Mouse (Mus musculus): ENCODE data around the gene Prkag3. TPM values are rescaled to one million over a fixed set of nuclear protein-coding genes. Genes with fewer than 3 reads are reported as not detected.

The Prkag3 gene
- polyA plus RNA-seq, 1 experiment from 2014 or later, result 2.8 TPM

DNA sequence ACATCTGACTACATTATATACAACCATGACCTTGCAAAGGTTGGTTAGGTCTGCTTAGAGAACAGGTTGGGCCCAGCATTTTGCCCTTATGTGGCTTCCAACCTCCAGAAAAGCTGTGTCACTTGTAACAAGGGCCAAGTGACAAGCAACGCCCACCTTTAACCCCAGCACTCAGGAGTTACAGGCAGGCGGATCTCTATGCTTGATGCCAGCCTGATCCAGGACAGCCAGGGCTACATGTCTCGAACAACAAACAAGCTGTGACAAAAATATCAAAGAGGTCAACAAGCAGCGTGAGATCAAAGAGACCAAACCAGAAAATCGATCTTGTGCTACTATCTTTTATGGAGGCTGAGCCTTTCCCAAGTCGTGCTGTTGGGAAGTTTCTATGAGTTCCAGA is 27.4 kb downstream of the Prkag3 start:
- Histone ChIP-seq H3K4me3 (no peak overlapping the region), H3K27me3 (no peaks in the 10 kb centered on the region), H3K4me1 (no peaks in the 10 kb centered on the region), H3K9ac (no peak overlapping the region), H3K36me3 (no peaks in the 10 kb centered on the region), H3K4me2 (no peak overlapping the region), H3K27ac (no peak overlapping the region), H3K9me3 (no peaks in the 10 kb centered on the region)
- WGBS, result 66% methylated on average over 6 of the region's 6 CpGs
- no peak for ATAC-seq (ENCODE audit: insufficient number of reproducible peaks, low FRiP score, low TSS enrichment, low read depth)

DNA sequence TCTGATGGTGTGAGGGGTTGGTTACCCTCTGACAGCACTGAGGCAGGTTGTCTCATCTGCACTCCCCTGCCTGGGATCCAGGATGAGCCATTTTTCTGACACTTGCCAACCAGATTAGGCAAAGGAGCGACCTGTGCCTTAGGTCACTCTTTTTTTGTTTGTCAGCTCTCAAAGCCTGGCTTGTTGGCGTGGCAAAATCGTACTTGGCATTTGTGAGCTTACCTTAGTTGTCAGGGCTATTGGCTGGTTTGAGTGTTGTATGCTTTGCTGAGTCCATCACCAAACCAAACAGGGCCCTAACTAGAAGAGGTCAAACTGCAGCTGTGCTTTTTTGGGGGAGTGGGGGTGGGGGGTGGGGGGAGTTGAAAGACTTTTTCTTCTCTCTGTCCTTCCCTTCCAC is 29.7 kb downstream of the Prkag3 start:
- Histone ChIP-seq H3K36me3 (no peaks in the 10 kb centered on the region), H3K27ac (no peak overlapping the region), H3K9me3 (no peaks in the 10 kb centered on the region), H3K4me2 (no peak overlapping the region), H3K4me3 (no peak overlapping the region), H3K9ac (no peak overlapping the region), H3K4me1 (no peaks in the 10 kb centered on the region), H3K27me3 (no peaks in the 10 kb centered on the region)
- no peak for ATAC-seq (ENCODE audit: insufficient number of reproducible peaks, low FRiP score, low TSS enrichment, low read depth)
- 81% methylated on average over 3 of the region's 3 CpGs for WGBS

DNA sequence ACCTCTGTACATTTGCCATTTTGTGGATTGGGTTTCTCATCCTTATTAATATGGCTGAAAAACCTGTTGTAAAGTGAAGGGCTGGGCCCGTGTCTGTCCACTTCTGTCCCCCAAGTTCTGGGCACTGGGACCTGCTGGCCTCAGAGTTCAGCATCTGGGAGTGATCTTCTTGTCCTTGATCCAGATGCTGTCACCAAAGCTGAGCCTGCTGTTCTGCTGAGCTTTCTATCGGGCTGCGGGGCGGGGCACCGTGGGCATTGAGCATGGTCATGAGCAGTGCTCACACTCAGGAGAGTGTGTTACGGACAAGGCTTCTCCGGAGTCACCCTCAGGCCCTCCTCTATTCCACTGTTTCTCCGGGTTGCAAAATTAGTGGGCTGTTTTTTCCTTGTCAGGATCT is 30.9 kb downstream of the Prkag3 start:
- no peak overlapping the region for H3K9ac ChIP-seq
- H3K9me3 ChIP-seq, result no peaks in the 10 kb centered on the region
- no peak overlapping the region for H3K4me3 ChIP-seq
- H3K27ac ChIP-seq, result no peak overlapping the region
- H3K27me3 ChIP-seq, result no peaks in the 10 kb centered on the region
- 62% methylated on average over 8 of the region's 8 CpGs for WGBS
- ATAC-seq (ENCODE audit: insufficient number of reproducible peaks, low FRiP score, low TSS enrichment, low read depth), result no peak
- H3K36me3 ChIP-seq, result no peaks in the 10 kb centered on the region
- H3K4me2 ChIP-seq, result no peak overlapping the region
- H3K4me1 ChIP-seq, result peaks cover 11% of the 10 kb centered on the region

DNA sequence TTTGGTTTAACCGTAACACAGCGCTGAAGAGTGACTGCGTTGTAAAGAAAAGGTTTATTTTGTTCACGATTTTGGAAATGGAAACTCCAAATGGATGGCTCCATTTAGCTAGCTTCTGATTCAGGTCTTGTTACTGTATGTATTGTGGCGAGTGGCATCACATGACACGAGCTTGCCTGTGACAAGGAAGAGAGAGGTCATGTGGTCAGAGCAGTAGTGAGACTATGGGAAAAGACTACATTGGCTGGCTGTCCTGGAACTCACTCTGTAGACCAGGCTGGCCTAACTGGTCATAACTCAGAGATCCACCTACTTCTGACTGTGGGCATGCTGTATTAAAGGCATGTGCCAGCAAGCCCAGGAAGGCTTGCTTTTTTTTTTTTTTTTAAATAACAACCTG is 33.1 kb downstream of the Prkag3 start:
- H3K9ac ChIP-seq, result no peak overlapping the region
- no peaks in the 10 kb centered on the region for H3K36me3 ChIP-seq
- H3K27ac ChIP-seq, result no peak overlapping the region
- no peaks in the 10 kb centered on the region for H3K27me3 ChIP-seq
- no peaks in the 10 kb centered on the region for H3K9me3 ChIP-seq
- no peak for ATAC-seq (ENCODE audit: insufficient number of reproducible peaks, low FRiP score, low TSS enrichment, low read depth)
- WGBS, result 67% methylated on average over 6 of the region's 6 CpGs
- H3K4me2 ChIP-seq, result no peak overlapping the region
- H3K4me1 ChIP-seq, result peaks cover 17% of the 10 kb centered on the region
- no peak overlapping the region for H3K4me3 ChIP-seq

DNA sequence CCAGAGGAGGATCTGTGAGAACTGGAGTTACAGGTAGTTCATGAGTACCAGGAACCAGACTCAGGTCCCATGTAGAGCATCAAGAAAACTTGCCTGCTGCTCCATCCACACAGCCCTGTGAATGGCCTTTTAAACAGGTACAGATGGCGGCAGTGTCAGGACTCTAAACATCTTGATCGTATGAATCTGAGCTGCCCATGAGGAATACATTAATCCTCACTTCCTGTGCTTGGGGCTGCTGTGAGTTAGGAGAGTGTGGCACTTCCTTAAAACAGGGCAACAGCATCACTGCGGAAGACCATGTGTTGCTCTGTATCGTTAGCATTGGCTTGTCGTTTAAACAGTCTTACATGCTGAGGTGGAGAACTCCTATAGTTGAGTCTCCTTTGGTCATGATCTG is 33.6 kb downstream of the Prkag3 start:
- no peak overlapping the region for H3K4me2 ChIP-seq
- H3K27me3 ChIP-seq, result no peaks in the 10 kb centered on the region
- peaks cover 17% of the 10 kb centered on the region for H3K4me1 ChIP-seq
- no peak overlapping the region for H3K4me3 ChIP-seq
- ATAC-seq (ENCODE audit: insufficient number of reproducible peaks, low FRiP score, low TSS enrichment, low read depth), result no peak
- no peaks in the 10 kb centered on the region for H3K9me3 ChIP-seq
- 23% methylated on average over 5 of the region's 5 CpGs for WGBS
- H3K9ac ChIP-seq, result no peak overlapping the region
- H3K36me3 ChIP-seq, result no peaks in the 10 kb centered on the region
- H3K27ac ChIP-seq, result no peak overlapping the region

DNA sequence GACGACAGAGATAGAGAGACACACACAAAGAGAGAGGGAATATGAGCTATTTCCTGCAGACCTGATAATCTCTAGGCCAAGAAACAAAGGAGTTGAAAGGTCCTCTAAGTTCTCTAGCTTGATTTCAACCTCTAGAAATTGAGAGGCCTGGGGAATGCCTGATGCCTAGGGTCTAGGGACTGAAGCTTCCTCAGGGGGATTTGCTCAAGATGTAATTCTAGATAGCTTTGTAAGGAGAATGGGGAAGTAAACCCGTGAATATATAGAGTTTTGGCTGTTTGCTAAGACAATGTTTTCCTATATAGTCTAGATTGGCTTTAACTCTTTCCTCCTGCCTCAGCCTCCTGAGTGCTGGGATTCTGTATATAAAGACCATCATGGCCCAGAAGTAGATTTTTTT is 34.1 kb downstream of the Prkag3 start:
- no peak for ATAC-seq (ENCODE audit: insufficient number of reproducible peaks, low FRiP score, low TSS enrichment, low read depth)
- no peak overlapping the region for H3K27ac ChIP-seq
- H3K4me2 ChIP-seq, result no peak overlapping the region

DNA sequence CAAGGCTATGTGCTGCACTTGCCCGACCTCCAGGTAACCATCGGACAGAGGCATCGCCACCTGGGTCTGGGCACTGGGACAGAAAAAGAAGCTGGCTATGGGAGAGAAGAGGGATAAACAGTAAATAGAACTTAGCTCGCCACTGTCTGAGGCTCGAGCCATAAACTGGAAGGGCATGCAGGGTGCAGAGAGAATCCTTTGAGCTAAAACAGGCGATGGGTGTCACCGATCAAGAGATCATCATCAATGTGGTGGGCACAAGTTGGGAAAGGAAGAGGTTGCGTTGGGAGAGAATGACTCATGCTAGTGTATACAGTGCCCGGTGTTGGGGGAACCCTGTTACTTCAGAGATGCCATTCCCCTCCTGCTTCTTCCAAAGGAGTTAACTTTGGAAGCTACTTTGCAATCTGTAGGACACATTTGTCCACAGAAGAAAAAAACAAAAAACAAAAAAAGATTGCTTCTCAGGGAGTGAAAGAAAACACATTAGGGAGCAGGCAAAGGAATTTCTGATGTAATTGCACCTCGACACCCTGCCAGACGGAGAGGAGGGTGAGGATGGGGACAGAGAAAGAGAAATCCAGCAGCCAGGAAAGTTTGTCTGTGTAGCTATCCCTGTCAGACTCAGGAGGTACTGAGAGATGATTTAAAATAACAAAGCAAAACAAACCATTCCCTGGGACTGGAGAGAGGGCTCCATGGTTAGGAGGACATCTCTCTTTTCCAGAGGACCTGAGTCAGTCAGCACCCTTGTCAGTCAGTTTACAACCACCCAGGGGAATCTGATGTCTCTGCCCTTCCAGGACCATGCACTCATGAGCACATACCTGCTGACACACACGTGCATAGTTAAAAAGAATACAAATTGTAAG is 34.9 kb downstream of the Prkag3 start:
- Histone ChIP-seq H3K4me2 (peak overlapping the region; percentile 75), H3K27me3 (no peaks in the 10 kb centered on the region), H3K36me3 (no peaks in the 10 kb centered on the region), H3K4me3 (peak overlapping the region; percentile 47), H3K27ac (no peak overlapping the region), H3K4me1 (peaks cover 17% of the 10 kb centered on the region), H3K9ac (0 out of 2 replicates have a peak overlapping the region, but pooled peaks have one; percentile 38), H3K9me3 (no peaks in the 10 kb centered on the region)
- no peak for ATAC-seq (ENCODE audit: insufficient number of reproducible peaks, low FRiP score, low TSS enrichment, low read depth)
- whole genome bisulfite sequencing, result 20% methylated on average over 12 of the region's 12 CpGs

More for the DNA sequence above, 34.1 kb downstream of the Prkag3 start:
- Histone ChIP-seq H3K27me3 (no peaks in the 10 kb centered on the region), H3K4me3 (no peak overlapping the region), H3K9ac (no peak overlapping the region), H3K9me3 (no peaks in the 10 kb centered on the region), H3K4me1 (peaks cover 17% of the 10 kb centered on the region), H3K36me3 (no peaks in the 10 kb centered on the region)
- 21% methylated on average over 2 of the region's 2 CpGs for WGBS

DNA sequence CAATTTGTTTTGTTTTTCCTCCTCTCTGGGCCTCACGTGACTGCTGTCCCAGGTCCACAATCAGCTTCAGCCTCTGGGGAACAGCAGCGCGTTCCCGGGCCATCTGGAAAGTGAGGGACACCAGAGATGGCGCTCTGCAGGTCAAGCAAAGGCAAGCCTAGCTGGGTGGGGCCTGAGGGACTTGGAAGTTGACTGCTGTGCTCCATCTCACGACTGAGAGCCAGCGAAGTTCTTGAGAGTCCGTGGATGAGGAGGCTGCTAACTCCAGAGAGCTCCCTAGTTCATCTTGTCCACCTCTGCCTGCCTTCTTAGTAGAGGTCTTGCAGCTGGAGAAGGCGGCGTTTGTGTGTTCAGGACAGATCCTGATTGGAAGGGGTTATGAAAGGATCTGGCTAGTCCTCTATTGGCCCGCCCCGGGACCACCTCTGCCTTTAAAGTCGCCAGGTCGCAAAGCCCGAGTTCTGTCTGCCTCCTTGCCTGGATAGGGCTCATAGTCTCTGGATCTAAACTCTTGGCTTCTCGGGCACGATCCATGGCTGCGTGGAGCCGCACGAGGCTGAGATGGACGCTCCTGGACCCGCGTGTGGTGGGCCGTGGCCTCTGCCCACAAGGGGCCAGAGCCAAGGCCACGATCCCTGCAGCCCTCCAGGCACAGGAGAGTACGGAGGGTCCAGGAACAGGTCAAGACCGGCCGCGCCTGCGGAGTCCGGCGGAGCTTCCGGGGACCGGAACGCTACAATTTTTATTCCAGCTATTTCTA is 35.7 kb downstream of the Prkag3 start, which contains the start of gene Cyp27a1:
Gene Cyp27a1, plus strand, starts transcription at position 476 of the 760 bp plus-strand sequence.
- WGBS, result 3% methylated on average over 35 of the region's 35 CpGs
- no peaks in the 10 kb centered on the region for H3K9me3 ChIP-seq
- H3K4me1 ChIP-seq, result peaks cover 17% of the 10 kb centered on the region
- H3K9ac ChIP-seq, result peak within 1 kb of the TSS; percentile 38
- peak within 1 kb of the TSS; percentile 19; the same call in 1 of the 2 replicates for H3K27ac ChIP-seq
- ATAC-seq (ENCODE audit: insufficient number of reproducible peaks, low FRiP score, low TSS enrichment, low read depth), result 0 out of 2 replicates have a peak, but pooled peaks have one; percentile 58
- H3K27me3 ChIP-seq, result no peaks in the 10 kb centered on the region
- peak within 1 kb of the TSS; percentile 75 for H3K4me2 ChIP-seq
- peak within 1 kb of the TSS; percentile 47 for H3K4me3 ChIP-seq
- no peaks in the 10 kb centered on the region for H3K36me3 ChIP-seq

DNA sequence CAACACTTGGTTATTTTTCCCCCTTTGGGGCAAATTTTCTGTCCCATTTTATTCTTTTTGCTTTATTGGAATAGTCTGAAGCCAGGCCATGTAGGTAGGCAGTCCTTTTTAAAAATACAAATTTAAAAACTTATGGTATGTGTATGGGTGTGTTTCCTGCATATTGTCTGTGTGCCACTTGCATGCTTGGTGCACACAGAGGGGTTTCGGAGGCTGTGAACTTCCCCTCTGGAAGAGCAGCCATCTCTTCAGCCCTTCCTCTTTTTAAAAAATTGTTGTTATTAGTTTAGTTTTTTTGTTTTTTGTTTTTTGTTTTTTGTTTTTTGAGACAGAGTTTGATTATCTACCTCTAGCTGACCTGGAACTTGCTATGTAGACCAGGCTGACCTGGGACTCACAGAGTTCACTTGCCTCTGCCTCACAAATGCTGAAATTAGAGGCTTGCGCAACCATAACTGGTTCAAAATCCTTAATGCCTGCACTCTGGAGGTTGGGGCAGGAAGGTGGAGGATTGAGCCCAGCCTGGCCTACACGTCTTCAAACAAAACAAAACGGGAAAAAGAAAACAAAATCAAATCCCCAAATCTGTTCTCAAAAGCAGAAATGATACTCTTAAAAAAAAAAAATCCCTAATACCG is 36.4 kb downstream of the Prkag3 start:
- Histone ChIP-seq H3K27me3 (no peaks in the 10 kb centered on the region), H3K27ac (no peak overlapping the region), H3K4me1 (peaks cover 17% of the 10 kb centered on the region), H3K9ac (no peak overlapping the region), H3K4me3 (peak overlapping the region; percentile 47), H3K4me2 (peak overlapping the region; percentile 75), H3K36me3 (no peaks in the 10 kb centered on the region), H3K9me3 (no peaks in the 10 kb centered on the region)
- ATAC-seq (ENCODE audit: insufficient number of reproducible peaks, low FRiP score, low TSS enrichment, low read depth), result no peak
- WGBS, result 32% methylated on average over 5 of the region's 5 CpGs

DNA sequence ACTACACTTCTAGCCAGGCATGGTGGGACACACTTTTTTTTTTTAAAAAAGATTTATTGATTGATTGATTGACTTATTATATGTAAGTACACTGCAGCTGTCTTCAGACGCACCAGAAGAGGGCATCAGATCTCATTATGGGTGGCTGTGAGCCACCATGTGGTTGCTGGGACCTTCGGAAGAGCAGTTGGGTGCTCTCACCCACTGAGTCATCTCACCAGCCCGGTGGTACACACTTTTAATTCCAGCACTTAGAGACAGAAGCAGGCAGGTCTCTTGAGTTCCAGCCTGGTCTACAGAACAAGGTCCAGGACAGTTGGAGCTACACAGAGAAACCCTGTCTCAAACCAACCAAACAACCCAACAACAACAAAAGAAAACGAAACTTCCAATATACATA is 37.0 kb downstream of the Prkag3 start:
- Histone ChIP-seq H3K9ac (no peak overlapping the region), H3K36me3 (no peaks in the 10 kb centered on the region), H3K27ac (no peak overlapping the region), H3K27me3 (no peaks in the 10 kb centered on the region), H3K4me3 (no peak overlapping the region), H3K4me1 (peaks cover 17% of the 10 kb centered on the region), H3K4me2 (no peak overlapping the region), H3K9me3 (no peaks in the 10 kb centered on the region)
- ATAC-seq (ENCODE audit: insufficient number of reproducible peaks, low FRiP score, low TSS enrichment, low read depth), result no peak
- WGBS, result 77% methylated on average over 4 of the region's 4 CpGs

DNA sequence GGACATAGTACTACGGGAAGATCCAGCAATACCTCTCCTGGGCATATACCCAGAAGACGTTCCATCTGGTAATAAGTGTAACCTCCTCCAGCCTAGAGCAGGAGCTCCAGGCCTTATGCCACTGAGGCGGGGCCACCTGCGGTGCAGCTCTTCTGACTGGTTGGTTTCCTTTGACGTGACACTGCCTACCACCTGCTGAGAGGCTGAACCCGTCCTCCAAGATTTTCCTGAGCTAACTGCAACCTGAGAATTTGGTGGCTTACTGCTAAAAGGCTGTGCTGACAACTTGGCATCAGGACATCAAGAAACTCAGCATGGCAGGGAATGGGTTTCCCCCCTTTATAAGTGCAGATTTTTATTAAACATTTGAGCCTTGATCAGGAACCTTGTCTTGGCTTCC is 39.5 kb downstream of the Prkag3 start:
- Histone ChIP-seq H3K9ac (no peak overlapping the region), H3K27me3 (no peaks in the 10 kb centered on the region), H3K4me1 (peaks cover 17% of the 10 kb centered on the region), H3K9me3 (no peaks in the 10 kb centered on the region), H3K4me2 (no peak overlapping the region), H3K27ac (no peak overlapping the region), H3K4me3 (no peak overlapping the region), H3K36me3 (no peaks in the 10 kb centered on the region)
- ATAC-seq (ENCODE audit: insufficient number of reproducible peaks, low FRiP score, low TSS enrichment, low read depth), result no peak
- WGBS, result 33% methylated on average over 6 of the region's 6 CpGs

DNA sequence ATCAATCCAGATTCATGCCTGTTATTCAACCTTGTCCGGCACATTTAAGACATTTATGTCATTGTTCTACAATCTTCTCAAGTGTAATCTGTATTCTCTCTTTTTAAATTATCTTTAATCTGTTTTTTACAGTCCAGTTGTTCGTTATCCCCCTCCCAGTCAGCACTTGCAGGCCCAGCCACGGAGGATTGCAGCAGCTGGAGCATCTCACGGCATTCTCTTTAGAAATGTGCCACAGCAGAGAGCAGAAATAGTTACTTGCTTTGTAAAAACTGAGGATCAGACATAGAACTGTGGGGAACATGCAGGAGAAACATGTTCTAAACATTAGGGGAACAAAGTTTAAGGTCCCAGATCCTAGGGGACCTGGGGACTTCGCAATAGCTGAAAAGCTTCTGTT is 44.0 kb downstream of the Prkag3 start:
- Histone ChIP-seq H3K9me3 (no peaks in the 10 kb centered on the region), H3K4me1 (no peaks in the 10 kb centered on the region), H3K27me3 (no peaks in the 10 kb centered on the region), H3K27ac (no peak overlapping the region), H3K9ac (no peak overlapping the region), H3K36me3 (peaks cover 15% of the 10 kb centered on the region), H3K4me2 (no peak overlapping the region), H3K4me3 (no peak overlapping the region)
- WGBS, result 65% methylated on average over 5 of the region's 5 CpGs
- no peak for ATAC-seq (ENCODE audit: insufficient number of reproducible peaks, low FRiP score, low TSS enrichment, low read depth)
